In the genomic region with DNA sequence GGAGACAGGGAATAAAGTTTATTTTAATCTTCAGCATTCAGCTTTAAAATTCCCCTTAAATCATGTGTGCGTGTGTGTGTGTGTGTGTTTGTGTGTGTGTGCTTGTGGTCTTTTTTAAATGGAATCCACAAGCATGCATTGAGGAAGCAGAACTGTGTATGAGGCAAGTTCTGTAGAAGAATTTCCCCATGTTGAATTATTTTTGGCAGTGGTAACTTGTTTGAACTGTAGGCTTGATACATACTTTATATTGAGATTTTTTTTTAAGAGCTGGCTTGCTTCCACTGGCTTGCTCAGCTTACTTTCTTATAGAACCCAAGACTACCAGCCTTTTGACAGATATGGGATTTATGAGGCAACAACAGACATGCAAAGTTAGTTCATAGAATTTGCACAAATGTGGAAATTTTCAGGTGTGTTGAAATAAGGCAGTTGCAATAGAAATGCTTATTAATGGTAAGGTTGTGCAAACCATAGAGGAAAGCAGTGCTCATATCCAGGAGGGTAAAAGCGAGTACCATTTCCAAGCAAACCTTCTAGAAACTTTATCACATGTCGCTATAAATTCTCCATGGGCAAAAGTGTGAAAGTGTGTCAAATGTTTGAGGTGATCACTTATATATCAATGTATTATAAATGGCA, we compare ENCODE assay signal across 25 mouse cellular contexts.
DNase-seq lines count a peak whose midpoint lies in the region; ATAC-seq and TF ChIP-seq lines count a peak whose summit lies in the region.
"Had no signal": no experiment of that assay in that cellular context is flagged by ENCODE, and none has a peak within 500 bp of the region (broad histone marks: within the 10 kb centered on the region; RNA-seq: fewer than 3 reads in every experiment).

No protein-coding gene starts in this region.

- 0 out of 2 replicates have a peak, but pooled peaks have one; percentile 43 for TF ChIP-seq EP300 in liver, postnatal 0 days (IDR thresholded peaks at IDR 0.05; ENCODE audit: low read depth)

- H3K9me3 ChIP-seq in liver, postnatal 0 days (ENCODE audit: low read length), result no peaks in the 10 kb centered on the region
- H3K9me3 ChIP-seq in liver, embryonic 12.5 days (replicated peaks), result no peaks in the 10 kb centered on the region
- H3K9me3 ChIP-seq: embryonic facial prominence, embryonic 15.5 days; forebrain, embryonic 13.5 days; G1E; limb, embryonic 12.5 days; liver, embryonic 13.5 days; megakaryocyte, embryonic 14.5 days; midbrain, embryonic 13.5 days had no signal

- no peak overlapping the region for H3K27ac ChIP-seq in liver, postnatal 0 days (ENCODE audit: low read depth)
- no peak overlapping the region for H3K27ac ChIP-seq in liver, embryonic 12.5 days
- H3K27ac ChIP-seq: embryonic facial prominence, embryonic 15.5 days; forebrain, embryonic 13.5 days; kidney, postnatal 0 days; limb, embryonic 12.5 days; liver, embryonic 13.5 days; midbrain, embryonic 13.5 days had no signal

- H3K27me3 ChIP-seq in liver, postnatal 0 days (ENCODE audit: insufficient read depth, low read length), result no peaks in the 10 kb centered on the region
- no peaks in the 10 kb centered on the region for H3K27me3 ChIP-seq in liver, embryonic 12.5 days (replicated peaks)
- H3K27me3 ChIP-seq: embryonic facial prominence, embryonic 15.5 days; forebrain, embryonic 13.5 days; limb, embryonic 12.5 days; liver, embryonic 13.5 days; megakaryocyte, embryonic 14.5 days; midbrain, embryonic 13.5 days had no signal

- no peak overlapping the region for H3K9ac ChIP-seq in liver, postnatal 0 days (replicated peaks)
- H3K9ac ChIP-seq in liver, embryonic 12.5 days, result no peak overlapping the region
- H3K9ac ChIP-seq: embryonic facial prominence, embryonic 15.5 days; forebrain, embryonic 13.5 days; limb, embryonic 12.5 days; liver, embryonic 13.5 days; midbrain, embryonic 13.5 days had no signal

- H3K4me2 ChIP-seq in liver, postnatal 0 days (ENCODE audit: low read depth, low read length), result no peak overlapping the region
- no peak overlapping the region for H3K4me2 ChIP-seq in liver, embryonic 12.5 days
- H3K4me2 ChIP-seq: embryonic facial prominence, embryonic 15.5 days; forebrain, embryonic 13.5 days; limb, embryonic 12.5 days; liver, embryonic 13.5 days; midbrain, embryonic 13.5 days had no signal

- H3K36me3 ChIP-seq in liver, postnatal 0 days (replicated peaks; ENCODE audit: insufficient read depth, low read length), result no peaks in the 10 kb centered on the region
- H3K36me3 ChIP-seq in liver, embryonic 12.5 days, result no peaks in the 10 kb centered on the region
- H3K36me3 ChIP-seq: embryonic facial prominence, embryonic 15.5 days; G1E; limb, embryonic 12.5 days; liver, embryonic 13.5 days; midbrain, embryonic 13.5 days had no signal

- TF ChIP-seq CTCF in liver, postnatal 0 days (IDR thresholded peaks at IDR 0.05; ENCODE audit: low read depth), result no peak

- H3K4me1 ChIP-seq in liver, postnatal 0 days (ENCODE audit: insufficient read depth), result no peaks in the 10 kb centered on the region
- no peaks in the 10 kb centered on the region for H3K4me1 ChIP-seq in liver, embryonic 12.5 days
- H3K4me1 ChIP-seq: embryonic facial prominence, embryonic 15.5 days; forebrain, embryonic 13.5 days; limb, embryonic 12.5 days; liver, embryonic 13.5 days; megakaryocyte, embryonic 14.5 days; midbrain, embryonic 13.5 days had no signal

- peak; percentile 61 for ATAC-seq in liver, postnatal 0 days
- ATAC-seq in liver, embryonic 12.5 days, result no peak
- peak; percentile 39; the same call in 1 of the 2 replicates for ATAC-seq in common myeloid progenitor, adult 5-6 weeks (replicated peaks; ENCODE audit: low read depth, poor library complexity, severe bottlenecking)
- ATAC-seq in megakaryocyte progenitor cell, adult 5-6 weeks (replicated peaks; ENCODE audit: poor library complexity), result peak; percentile 81
- ATAC-seq: forebrain, embryonic 13.5 days; hindbrain, embryonic 16.5 days; midbrain, embryonic 13.5 days had no signal

- no peak overlapping the region for H3K4me3 ChIP-seq in liver, postnatal 0 days (ENCODE audit: low read depth, low read length)
- no peak overlapping the region for H3K4me3 ChIP-seq in liver, embryonic 12.5 days
- H3K4me3 ChIP-seq: embryonic facial prominence, embryonic 15.5 days; forebrain, embryonic 13.5 days; limb, embryonic 12.5 days; liver, embryonic 13.5 days; megakaryocyte, embryonic 14.5 days; midbrain, embryonic 13.5 days had no signal

- DNase-seq in liver, postnatal 0 days, result no peak
- peak; percentile 58 for DNase-seq in 416B (ENCODE audit: low read depth)
- DNase-seq in right cerebral cortex, postnatal 25 days, result no peak
- no peak for DNase-seq in spleen, postnatal 10 days (ENCODE audit: low spot score in 2 of 2)
- DNase-seq: adrenal gland, postnatal 10 days; cerebellum, adult 11-12 months; cerebellum, adult 9-11 months; gastrocnemius, postnatal 10 days; heart, postnatal 14 days; kidney, adult 18-20 months; liver, embryonic 13.5 days; right cerebral cortex, postnatal 4 days; thymus, adult 2 months; thymus, postnatal 36 days had no signal

- 65% methylated on average over 3 of the region's 3 CpGs for WGBS in liver, postnatal 0 days (ENCODE audit: insufficient replicate concordance)
- WGBS in liver, embryonic 12.5 days (ENCODE audit: insufficient replicate concordance), result 66% methylated on average over 3 of the region's 3 CpGs
